Mouse (Mus musculus) intestine, postnatal 0 days (tissue): ENCODE measurements around the gene Isyna1. TPM values are rescaled to one million over a fixed set of nuclear protein-coding genes. Genes with fewer than 3 reads are reported as not detected.

ENCODE experiments used
- ATAC-seq: fragments of 200-750 bp; cut with Nextera tagmentation; 2 replicates; pipeline ENCODE4 v1.8.0; 2017; ENCODE audit warnings: mild to moderate bottlenecking, moderate TSS enrichment, moderate library complexity
- H3K27ac ChIP-seq: fragments of 300-500 bp; sonication (generic); 2 replicates; pipeline ENCODE4 v1.5.1; 2014; ENCODE audit warnings: mild to moderate bottlenecking, low read depth, low read length, moderate library complexity
- H3K27me3 ChIP-seq: fragments of 300-500 bp; sonication (generic); replicated peaks from 2 replicates; pipeline ENCODE4 v1.6.1; 2014; ENCODE audit warnings: low read length, mixed read lengths; ENCODE audit not compliant: control insufficient read depth, insufficient read depth
- H3K36me3 ChIP-seq: fragments of 300-500 bp; sonication (generic); 2 replicates; pipeline ENCODE4 v1.6.1; 2014; ENCODE audit warnings: mild to moderate bottlenecking, moderate library complexity; ENCODE audit not compliant: control insufficient read depth, insufficient read depth
- H3K4me1 ChIP-seq: fragments of 300-500 bp; sonication (generic); replicated peaks from 2 replicates; pipeline ENCODE4 v1.6.1; 2014; ENCODE audit warnings: antibody characterized with exemption, low read length, mixed read lengths; ENCODE audit not compliant: control insufficient read depth, insufficient read depth
- H3K4me2 ChIP-seq: fragments of 300-500 bp; sonication (generic); replicated peaks from 2 replicates; pipeline ENCODE4 v1.6.1; 2014; ENCODE audit warnings: low read depth, mild to moderate bottlenecking, moderate library complexity
- H3K4me3 ChIP-seq: fragments of 300-500 bp; sonication (generic); 2 replicates; pipeline ENCODE4 v1.5.1; 2014; ENCODE audit warnings: low read depth, low read length
- H3K9ac ChIP-seq: fragments of 300-500 bp; sonication (generic); 2 replicates; pipeline ENCODE4 v1.6.1; 2014; ENCODE audit warnings: mild to moderate bottlenecking, low read depth, low read length
- H3K9me3 ChIP-seq: fragments of 300-500 bp; sonication (generic); 2 replicates; pipeline ENCODE4 v1.6.1; 2016; ENCODE audit warnings: mixed run types; ENCODE audit not compliant: control insufficient read depth
- CTCF ChIP-seq: sonication (generic); IDR thresholded peaks from 2 replicates; pipeline ENCODE4 v1.5.1; 2016; ENCODE audit warnings: low read depth, mild to moderate bottlenecking, control low read depth, antibody characterized with exemption, moderate library complexity
- WGBS: fragments of 180-500 bp; shearing (Covaris S2); extraction: QIAGEN DNeasy Blood & Tissue Kit; methylation state at CpG from one replicate; pipeline ENCODE4 v1.1.7; 2014; 5-methylcytosine and 5-hydroxymethylcytosine counted together
- polyA plus RNA-seq: library from polyadenylated mRNA; unstranded; fragments of >200 nt; fragmentation: Nextera tagmentation; extraction: Ambion mirVana; gene quantifications from 2 replicates; pipeline ENCODE4 v1.2.1, GENCODE M21; 2015

The Isyna1 gene
- polyA plus RNA-seq, result 19.4 and 21.0 TPM in 2 replicates

DNA sequence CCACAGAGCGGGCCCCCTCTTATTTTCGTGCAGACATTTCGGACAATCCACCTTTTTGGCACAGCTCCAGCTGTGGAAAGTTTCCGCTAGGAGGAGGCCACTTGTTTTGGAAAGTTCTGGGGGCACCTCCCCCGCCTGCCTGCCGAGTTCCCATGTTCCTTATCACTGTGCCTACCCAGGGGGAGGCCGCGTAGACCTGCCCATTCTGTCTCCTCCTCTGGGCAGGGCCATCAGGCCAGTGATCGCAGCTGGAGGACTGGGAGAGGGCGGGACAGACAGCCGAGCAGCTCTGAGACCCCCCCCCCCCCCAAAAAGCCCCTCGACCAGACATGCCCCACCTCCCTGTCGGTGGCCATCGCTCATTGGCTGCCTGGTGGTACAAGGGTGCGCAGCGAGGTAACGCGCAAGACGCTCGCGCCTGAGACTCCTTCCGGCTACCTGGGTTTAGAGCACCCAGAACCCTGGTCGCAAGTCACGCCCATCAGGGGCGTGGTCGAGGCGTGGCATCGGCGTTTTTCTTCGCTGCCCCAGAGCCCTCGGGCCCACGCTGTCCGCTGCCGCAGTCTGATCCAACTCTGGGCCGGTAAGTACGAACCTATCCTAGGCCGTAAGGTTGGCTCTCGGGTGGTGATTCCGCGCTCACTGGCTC lies at the start of gene Isyna1:
TSS of gene Isyna1 (plus strand) at position 413 of the 649 bp plus-strand sequence.
- peaks cover 44% of the 10 kb centered on the region; the same call in 1 of the 2 replicates for H3K36me3 ChIP-seq
- ATAC-seq, result peak; percentile 75
- no peaks in the 10 kb centered on the region for H3K9me3 ChIP-seq
- under 1% methylated on average over 40 of the region's 40 CpGs for WGBS
- peak within 1 kb of the TSS; percentile 73 for H3K4me2 ChIP-seq
- no peaks in the 10 kb centered on the region for H3K27me3 ChIP-seq
- peak within 1 kb of the TSS; percentile 40 for H3K4me3 ChIP-seq
- TF ChIP-seq CTCF, result peak; percentile 17; the same call in 1 of the 2 replicates
- peak within 1 kb of the TSS; percentile 40 for H3K9ac ChIP-seq
- no peak within 1 kb of the TSS for H3K27ac ChIP-seq
- H3K4me1 ChIP-seq, result peaks cover 11% of the 10 kb centered on the region; the same call in 1 of the 2 replicates

- no peak for TF ChIP-seq CTCF
- Histone ChIP-seq H3K4me2 (no peak overlapping the region), H3K9ac (no peak overlapping the region), H3K4me1 (peaks cover 15% of the 10 kb centered on the region), H3K36me3 (no peaks in the 10 kb centered on the region), H3K9me3 (no peaks in the 10 kb centered on the region), H3K27ac (peak overlapping the region; percentile 28; the same call in 1 of the 2 replicates), H3K4me3 (no peak overlapping the region), H3K27me3 (no peaks in the 10 kb centered on the region)
- 66% methylated on average over 4 of the region's 4 CpGs for WGBS
- no peak for ATAC-seq
Observed at GRCm38 (mm10) chr8:70546412-70546811, 47.8 kb upstream of the Isyna1 start.

GRCm38 (mm10) chr8:70547762-70548161 lies 46.4 kb upstream of the Isyna1 start:
- ATAC-seq, result no peak
- Histone ChIP-seq H3K9me3 (no peaks in the 10 kb centered on the region), H3K27ac (no peak overlapping the region), H3K4me3 (no peak overlapping the region), H3K4me1 (peaks cover 15% of the 10 kb centered on the region), H3K9ac (no peak overlapping the region), H3K4me2 (no peak overlapping the region), H3K27me3 (no peaks in the 10 kb centered on the region), H3K36me3 (no peaks in the 10 kb centered on the region)
- 82% methylated on average over 6 of the region's 6 CpGs for WGBS
- TF ChIP-seq CTCF, result no peak

DNA sequence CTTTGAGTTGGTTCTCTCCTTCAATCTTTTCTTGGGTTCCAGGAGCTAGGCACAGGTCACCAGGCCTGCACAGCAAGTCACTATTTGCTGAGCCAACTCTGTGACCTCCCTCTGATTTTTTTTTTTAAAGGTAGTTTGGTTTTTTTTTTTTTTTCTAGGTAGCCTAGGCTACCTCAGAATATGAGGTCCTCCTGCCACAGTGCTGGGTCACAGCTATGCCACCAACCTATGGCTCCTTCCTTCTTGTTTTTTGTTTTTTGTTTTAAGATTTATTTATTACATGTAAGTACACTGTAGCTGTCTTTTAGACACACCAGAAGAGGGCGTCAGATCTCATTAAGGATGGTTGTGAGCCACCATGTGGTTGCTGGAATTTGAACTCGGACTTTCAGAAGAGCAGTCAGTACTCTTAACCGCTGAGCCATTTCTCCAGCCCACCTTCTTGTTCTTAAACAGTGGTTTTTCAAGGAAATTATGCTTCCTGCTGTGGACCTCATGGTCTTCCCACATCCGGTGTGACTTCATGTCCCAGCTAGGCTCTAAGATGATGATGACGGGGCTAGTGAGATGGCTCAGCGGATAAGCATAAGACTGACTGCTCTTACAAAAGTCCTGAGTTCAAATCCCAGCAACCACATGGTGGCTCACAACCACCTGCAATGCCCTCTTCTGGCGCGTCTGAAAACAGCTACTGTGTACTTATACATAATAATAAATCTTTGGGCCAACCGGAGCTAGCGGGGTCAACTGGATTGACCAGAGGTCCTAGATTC lies 44.6 kb upstream of the Isyna1 start:
- TF ChIP-seq CTCF, result peak; percentile 11; the same call in 1 of the 2 replicates
- no peak overlapping the region for H3K4me2 ChIP-seq

GRCm38 (mm10) chr8:70551558-70552161 lies 42.5 kb upstream of the Isyna1 start:
- WGBS, result 61% methylated on average over 3 of the region's 3 CpGs
- H3K4me1 ChIP-seq, result peaks cover 18% of the 10 kb centered on the region
- TF ChIP-seq CTCF, result no peak
- no peaks in the 10 kb centered on the region for H3K9me3 ChIP-seq
- H3K4me3 ChIP-seq, result no peak overlapping the region
- H3K4me2 ChIP-seq, result no peak overlapping the region
- no peaks in the 10 kb centered on the region; the same call in 1 of the 2 replicates for H3K36me3 ChIP-seq
- no peaks in the 10 kb centered on the region for H3K27me3 ChIP-seq
- no peak overlapping the region for H3K27ac ChIP-seq
- H3K9ac ChIP-seq, result no peak overlapping the region
- no peak for ATAC-seq

More for the DNA sequence above, 44.6 kb upstream of the Isyna1 start:
- H3K36me3 ChIP-seq, result no peaks in the 10 kb centered on the region
- no peak overlapping the region for H3K4me3 ChIP-seq
- no peak overlapping the region for H3K27ac ChIP-seq
- 90% methylated on average over 10 of the region's 10 CpGs for WGBS
- H3K9ac ChIP-seq, result no peak overlapping the region
- H3K9me3 ChIP-seq, result no peaks in the 10 kb centered on the region
- H3K4me1 ChIP-seq, result peaks cover 15% of the 10 kb centered on the region
- no peaks in the 10 kb centered on the region for H3K27me3 ChIP-seq
- ATAC-seq, result no peak

DNA sequence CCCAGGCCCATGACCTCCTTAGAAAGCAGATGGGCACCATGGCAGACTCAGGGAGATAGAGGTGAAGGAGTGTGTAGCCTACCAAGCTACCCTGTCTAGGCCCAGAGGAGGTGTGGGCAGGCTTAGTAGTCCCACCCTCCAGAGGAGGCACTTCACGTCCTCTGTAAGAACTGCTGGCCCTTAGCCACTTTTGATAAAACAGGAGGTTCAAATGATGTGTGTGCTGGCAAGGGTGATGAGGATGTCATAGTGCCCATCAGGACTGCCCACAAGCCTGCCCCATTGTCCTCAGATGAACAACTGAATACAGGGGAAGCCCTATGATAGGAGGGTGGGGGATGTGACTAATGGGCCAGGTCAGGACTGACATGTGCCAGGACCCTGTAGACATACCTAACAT lies 41.3 kb upstream of the Isyna1 start:
- no peak for ATAC-seq
- Histone ChIP-seq H3K4me1 (peaks cover 17% of the 10 kb centered on the region), H3K9ac (no peak overlapping the region), H3K27me3 (no peaks in the 10 kb centered on the region), H3K4me3 (no peak overlapping the region), H3K27ac (no peak overlapping the region), H3K4me2 (no peak overlapping the region), H3K9me3 (no peaks in the 10 kb centered on the region), H3K36me3 (no peaks in the 10 kb centered on the region; the same call in 1 of the 2 replicates)
- 39% methylated on average over 1 of the region's 1 CpGs for WGBS
- TF ChIP-seq CTCF, result no peak
